Mouse (Mus musculus) spleen, postnatal 36 days (tissue): ENCODE measurements at regions not wholly inside any gene's neighbourhood (a gene's known extent, or its start where the extent isn't known, plus 50 kb on each side); places are given as distances from the start of the nearest gene placed in this dataset.
A peak's percentile ranks its signal among the peaks of the same experiment; 100 is the strongest.
"Not testable (repeated sequence)": the region's sequence is repeated elsewhere in the genome, so short reads cannot be mapped to it uniquely, and the experiment has no call there.

Source experiments
- DNase-seq, 2 experiments: peaks; one replicate each; pipeline ENCODE4 v3.0.0; 2022; ENCODE audit warnings: low spot score in 2 of 2, mixed read lengths in 1 of 2

DNA sequence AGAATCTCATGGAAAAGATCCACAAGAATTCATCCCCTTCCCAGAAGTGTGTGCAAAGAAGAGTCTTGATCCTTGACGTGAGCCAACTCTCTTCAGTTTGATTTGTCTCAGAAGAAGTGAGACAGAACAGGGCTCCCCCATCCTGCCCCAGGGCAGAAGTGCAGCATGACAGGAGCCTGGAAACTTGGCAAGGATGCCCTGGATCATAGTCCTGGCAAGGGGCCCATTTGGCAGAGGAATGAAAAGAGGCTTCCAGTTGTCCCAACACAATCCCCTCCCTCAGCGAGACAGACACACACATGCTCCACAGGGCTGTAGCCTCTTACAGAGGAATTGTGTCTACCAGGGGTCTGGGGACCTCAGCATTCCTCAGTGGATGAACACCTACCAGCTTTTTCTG, 102.7 kb downstream of the Ptpn20 start:
- DNase-seq, result peak in 1 of 2 experiments; percentile 5

DNA sequence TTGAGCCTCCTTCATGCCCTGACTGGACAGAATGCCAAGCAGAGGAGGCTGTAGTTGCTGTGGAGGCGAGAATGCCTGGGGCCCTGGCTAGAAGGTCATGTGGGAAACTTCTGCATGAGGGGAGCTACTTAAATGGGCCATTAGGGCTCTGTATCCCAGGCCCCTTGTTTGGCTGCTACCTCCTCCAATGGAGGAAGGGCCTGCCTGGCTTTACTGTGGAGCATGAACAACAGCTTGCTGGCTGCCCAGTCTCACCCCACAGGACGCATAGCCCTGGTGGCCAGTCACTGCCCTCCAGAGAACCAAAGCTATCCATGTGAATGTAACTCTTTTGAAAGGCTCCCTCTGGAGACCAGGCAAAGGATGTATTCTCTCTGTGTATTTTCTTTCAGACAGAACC, 105.2 kb downstream of the Ptpn20 start:
- no peak for DNase-seq

- no peak for DNase-seq
Measured at GRCm38 (mm10) chr14:33695362-33695982, 106.5 kb downstream of the Ptpn20 start.

GRCm38 (mm10) chr14:33696817-33697216, 107.8 kb downstream of the Ptpn20 start:
- no peak for DNase-seq

GRCm38 (mm10) chr14:33699777-33700438, 110.9 kb downstream of the Ptpn20 start:
- DNase-seq, result no peak

DNA sequence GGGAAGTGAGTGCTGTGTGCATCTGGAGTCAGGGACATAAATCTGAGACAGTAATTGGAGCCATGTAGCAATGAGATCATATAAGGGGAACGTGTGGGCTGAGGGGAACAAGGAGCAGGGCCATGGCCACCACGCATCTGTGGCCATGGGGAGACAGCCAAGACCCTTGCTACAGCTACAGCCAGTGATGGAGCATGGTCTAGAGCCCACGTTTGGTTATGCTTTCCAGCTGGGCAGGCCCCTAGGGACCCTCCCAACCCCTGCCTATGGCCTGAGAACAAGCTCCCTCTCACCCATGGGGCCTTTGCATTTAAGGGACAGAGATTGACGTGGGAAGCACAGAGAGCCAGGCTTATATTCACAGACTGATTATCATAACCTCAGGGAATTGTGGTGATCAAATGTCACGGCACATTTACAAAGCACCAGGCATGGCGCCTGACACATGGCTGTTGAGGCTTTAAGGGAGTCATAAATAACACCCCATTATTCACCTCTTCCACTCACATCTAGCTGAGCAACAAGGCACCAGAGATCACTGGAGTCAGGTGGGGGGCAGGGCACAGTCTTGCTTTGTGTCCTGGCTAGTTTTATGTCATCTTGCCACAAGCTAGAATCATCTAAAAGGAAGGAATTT, 118.8 kb downstream of the Ptpn20 start:
- DNase-seq, result no peak

DNA sequence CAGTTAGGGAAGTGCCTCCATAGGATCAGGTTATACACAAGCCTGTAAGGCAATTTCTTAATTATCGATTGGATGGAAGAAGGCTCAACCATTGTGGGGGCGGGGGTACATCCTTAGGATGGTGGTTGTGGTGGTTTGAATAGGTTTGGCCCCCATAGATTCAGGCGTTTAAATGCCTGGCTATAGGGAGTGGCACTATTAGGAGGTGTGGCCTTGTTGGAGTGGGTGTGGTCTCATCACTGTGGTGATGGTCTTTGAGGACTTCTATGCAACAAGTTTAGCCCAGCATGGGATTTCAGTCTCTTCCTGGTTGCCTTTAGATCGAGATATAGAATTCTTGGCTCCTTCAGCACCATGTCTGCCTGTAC, 119.3 kb downstream of the Ptpn20 start:
- DNase-seq, result no peak

DNA sequence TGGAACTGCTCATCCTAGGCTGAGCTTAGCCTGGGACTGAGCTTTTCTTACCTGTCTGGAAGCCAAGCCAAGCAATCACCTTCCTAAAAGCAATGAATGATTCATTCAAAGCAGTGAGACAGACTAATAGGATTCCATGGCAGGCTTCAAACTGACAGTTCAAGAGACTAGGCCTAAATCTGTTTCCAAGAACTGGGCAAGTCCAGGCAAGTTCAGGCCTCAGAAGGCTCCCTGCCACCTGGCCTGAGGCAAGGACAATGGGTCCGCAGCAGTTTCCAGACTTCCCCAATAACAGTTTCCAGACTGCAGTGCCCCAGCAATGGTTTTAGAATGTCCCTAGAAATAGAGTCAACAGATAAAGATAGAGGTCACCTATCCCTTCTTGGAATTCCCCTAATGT, 123.5 kb downstream of the Ptpn20 start:
- DNase-seq, result no peak

- no peak for DNase-seq
Measured at GRCm38 (mm10) chr14:33719651-33720050, 130.6 kb downstream of the Ptpn20 start.

DNA sequence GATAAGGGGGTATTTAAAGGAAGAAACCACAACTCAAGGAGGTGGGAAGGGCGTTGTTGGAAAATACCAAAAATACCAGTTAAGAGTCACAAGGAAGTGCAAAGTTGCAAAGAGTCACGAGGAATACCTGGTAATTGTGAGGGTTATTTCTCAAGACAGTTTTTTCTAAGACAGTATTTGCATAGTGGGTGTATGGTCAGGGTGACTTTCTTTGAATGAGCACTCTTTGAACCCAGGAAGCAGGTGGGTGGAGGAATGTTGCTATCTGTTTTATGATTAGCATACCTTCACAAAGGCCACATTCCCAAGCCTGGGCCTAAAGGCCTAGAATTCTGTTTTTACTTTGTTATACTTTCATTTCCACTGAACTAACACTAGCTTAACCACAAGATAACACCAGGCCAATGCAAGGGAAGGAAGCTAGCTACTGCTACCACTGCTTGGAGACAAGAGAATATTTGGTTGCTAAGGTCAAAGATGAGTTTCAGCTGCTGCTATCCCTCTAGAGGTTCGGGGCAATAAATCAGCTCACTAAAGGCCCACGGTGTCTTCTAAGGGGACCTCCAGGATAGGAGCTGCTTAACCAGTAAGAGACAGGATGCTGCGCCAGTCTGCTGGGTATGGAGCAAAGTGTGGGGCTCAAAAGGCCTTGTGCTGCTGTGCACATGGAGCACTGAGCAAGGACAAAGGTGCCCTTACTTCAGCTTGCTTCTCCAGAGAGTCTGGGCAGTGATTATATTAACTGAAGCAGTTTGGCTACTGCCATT, 133.6 kb downstream of the Ptpn20 start:
- DNase-seq, result not testable (repeated sequence)

- no peak for DNase-seq
Measured at GRCm38 (mm10) chr14:33726500-33726899, 137.5 kb downstream of the Ptpn20 start.

DNA sequence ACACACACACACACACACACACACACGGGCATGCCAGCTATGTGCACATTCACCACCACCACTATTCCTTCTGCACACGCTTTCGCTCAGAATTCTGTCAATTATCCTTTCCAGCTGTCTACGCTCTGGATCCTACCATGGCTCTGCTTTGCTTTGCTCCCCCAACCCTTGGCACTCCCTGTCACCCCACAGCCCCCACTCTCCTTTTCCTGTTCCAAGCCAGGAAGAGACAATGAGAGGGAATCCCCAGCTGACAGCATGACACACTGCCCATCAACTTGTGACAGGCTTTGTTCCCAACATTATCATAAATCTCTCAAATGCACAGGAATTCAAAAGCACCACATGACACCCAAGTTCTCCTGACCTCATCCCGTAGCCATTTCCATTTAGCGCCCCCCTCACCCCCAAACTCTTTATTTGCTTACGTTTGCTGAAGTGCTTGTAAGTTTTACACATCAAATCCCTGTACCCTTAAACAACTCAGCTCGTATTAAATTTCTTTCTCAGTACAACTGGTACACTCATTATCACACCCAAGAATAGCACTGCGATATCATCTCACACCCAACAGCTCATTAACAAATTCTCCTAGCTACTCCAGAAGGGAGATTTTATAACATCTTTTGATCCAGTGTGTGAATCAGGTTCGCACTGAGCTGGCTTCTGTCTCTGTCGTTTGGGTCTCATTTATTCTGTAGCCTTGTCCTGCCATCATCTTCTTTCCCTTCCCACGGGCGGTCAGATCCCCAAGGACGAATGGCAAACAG, 140.3 kb downstream of the Ptpn20 start:
- no peak for DNase-seq

GRCm38 (mm10) chr14:33732698-33733097, 143.7 kb downstream of the Ptpn20 start:
- no peak for DNase-seq

DNA sequence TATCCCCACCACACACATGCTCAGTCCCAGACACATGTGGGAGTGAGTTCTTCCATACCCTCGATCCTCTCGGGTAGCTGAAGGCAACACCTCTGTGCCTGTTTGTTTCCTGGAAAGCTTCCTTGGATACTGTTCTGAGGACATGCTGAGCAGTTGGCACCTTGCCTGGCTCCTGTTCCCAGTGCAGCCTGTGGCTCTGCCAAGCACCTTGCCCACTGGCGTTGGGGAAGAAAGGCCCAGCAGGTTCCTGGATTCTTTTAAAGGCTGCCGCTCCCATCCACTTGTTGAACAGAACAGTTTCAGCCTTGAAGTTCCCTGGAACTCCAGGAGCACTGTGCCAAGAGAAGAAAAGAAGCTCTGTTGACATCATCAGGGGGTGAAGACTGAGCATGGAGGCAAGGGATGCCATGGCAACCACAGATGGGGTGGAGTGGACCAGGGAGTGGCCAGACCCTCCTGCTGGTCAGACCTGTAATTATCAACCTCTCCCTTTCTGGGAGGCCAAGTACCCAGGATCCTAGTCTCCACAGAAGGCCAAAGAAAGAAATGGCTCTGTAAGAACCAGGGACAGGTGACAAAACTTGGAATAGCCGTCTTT, 145.5 kb downstream of the Ptpn20 start:
- DNase-seq, result no peak

DNA sequence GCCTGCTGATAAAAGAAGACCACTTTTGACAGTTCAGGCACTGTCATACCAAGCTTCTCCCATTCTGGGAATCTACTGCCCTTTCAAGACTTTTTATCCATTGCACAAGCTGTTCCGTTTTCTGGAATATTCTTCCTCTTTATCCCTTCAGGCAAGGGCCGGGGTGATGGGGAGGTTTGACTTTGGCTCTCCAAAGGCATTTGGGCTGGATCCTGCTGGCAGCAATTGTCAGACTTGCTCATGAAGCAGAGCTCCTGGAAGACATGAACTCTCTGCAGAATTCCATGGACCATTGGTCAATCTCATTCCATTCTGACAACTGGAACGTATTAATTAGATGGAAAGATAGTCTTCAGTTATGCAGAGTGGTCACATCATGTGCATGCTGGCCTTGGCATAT, 146.6 kb downstream of the Ptpn20 start:
- DNase-seq, result peak in 1 of 2 experiments; percentile 1

- DNase-seq, result no peak
Measured at GRCm38 (mm10) chr14:33746181-33746580, 157.2 kb downstream of the Ptpn20 start.

DNA sequence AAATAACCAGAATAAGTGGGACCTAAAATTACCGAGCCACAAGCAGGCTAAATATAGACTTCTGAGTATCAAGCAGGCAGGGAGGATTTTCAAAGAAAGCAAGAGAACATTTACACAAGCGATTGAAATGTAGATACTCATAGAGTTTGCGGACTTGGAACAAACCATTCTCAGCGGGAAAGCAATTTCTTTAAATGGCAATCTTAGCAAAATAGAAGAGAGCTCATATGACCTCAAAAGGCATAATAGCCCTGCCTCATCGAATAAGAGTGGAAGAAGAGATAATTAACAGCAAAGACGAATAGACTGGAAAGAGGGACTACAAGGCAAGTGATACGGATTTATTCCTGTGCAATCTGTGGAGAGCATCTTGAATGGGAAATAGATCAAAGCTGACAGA, 163.7 kb upstream of the Gdf10 start:
- no peak for DNase-seq

GRCm38 (mm10) chr14:33763641-33764046, 159.7 kb upstream of the Gdf10 start:
- no peak for DNase-seq

- DNase-seq, result no peak
Measured at GRCm38 (mm10) chr14:33765767-33766166, 157.6 kb upstream of the Gdf10 start.

DNA sequence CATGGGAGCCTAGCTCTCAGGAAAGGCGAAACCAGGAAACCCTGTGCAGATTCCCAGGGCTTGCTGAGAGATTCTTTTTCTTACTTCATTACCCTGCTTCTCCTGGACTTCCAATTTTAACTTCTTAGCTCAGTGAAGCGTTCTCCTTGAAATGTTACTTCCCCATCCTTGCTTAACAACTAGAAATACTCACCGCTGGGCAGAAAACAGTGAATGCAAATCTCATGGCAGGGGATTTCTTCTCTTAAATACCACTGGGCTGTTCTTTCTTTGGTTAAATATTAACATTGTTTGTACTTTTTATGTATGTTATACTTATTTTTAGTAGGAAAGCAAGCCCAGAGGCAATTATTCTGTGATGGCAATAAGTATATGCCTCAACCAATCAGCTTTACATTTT, 151.0 kb upstream of the Gdf10 start:
- DNase-seq, result no peak

DNA sequence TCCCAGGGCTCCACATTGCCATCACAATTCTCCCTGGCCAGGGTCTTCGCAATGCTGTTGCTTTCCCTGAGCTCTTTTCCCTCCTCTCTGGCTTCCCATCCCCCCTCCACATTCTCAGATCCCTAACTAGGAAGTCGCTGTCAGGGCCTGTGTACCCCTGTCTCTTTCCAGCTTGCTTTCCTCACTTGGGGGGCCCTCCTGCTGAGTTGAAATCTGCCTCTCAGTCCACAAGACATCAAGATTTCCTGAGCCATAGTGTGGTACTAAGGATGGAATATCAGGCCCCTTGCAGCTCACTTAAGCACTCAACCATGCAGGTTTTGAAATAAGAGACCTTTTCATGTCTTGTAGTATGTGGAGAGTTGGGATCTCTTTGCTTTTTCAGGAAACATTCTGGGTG, 133.8 kb upstream of the Gdf10 start:
- DNase-seq, result no peak
